Mouse (Mus musculus): ENCODE data around the gene Dnaaf2. TPM values are rescaled to one million over a fixed set of nuclear protein-coding genes. Genes with fewer than 3 reads are reported as not detected.
A peak's percentile ranks its signal among the peaks of the same experiment; 100 is the strongest.

The Dnaaf2 gene
- total RNA-seq, 2 experiments from 2014 or later, result 0.38 to 0.64 TPM

DNA sequence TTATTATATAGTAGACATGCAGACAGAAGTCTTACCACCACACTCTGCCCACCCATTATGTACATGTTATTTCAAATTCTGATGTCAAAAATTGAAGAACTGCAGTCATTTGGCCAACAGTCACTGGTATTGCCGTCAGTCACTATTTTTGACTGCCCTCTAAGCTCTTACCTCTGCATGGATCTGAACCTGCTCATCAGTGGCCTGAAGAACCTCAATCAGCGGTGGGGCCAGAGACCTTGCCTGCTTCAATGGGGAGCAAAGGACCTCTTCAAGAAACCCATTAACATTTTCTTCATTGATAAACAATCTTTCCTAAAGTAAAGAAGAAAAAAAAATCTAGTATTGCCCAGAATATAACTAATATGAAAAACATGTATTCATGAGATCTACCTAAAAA lies 5.6 kb downstream of the Dnaaf2 start:
- Histone ChIP-seq H3K4me3 (no peak overlapping the region), H3K27ac (no peak overlapping the region)
- DNase-seq, result no peak
- intact Hi-C loops (cut with DNase I), result loop anchor here (10.0 kb wide), 1 partner anchor 382 kb away; no protein-coding TSS in a partner anchor
- TF ChIP-seq CTCF (IDR thresholded peaks at IDR 0.05), result no peak

DNA sequence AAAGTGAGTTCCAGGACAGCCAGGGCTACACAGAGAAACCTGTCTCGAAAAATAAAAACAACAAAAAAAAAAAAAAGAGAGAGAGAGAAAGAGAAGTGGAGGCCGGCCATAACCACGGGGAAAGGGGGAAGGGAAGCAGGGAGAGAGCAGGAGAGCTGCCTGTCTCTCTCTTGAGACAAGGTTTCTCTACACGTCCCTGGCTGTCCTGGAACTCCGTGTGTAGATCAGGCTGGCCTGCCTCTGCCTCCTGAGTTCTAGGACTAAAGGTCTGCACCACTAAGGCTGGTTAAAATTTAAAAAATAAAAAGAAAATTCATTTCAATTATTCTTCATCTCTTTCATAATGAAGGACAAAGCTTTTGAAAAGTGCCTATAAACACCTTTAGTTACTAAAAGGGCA lies 6.8 kb downstream of the Dnaaf2 start:
- intact Hi-C loops (cut with DNase I), result loop anchor here (10.0 kb wide), 1 partner anchor 383 kb away; no protein-coding TSS in a partner anchor
- no peak for TF ChIP-seq CTCF (IDR thresholded peaks at IDR 0.05)
- Histone ChIP-seq H3K27ac (no peak overlapping the region), H3K4me3 (no peak overlapping the region)
- no peak for DNase-seq

DNA sequence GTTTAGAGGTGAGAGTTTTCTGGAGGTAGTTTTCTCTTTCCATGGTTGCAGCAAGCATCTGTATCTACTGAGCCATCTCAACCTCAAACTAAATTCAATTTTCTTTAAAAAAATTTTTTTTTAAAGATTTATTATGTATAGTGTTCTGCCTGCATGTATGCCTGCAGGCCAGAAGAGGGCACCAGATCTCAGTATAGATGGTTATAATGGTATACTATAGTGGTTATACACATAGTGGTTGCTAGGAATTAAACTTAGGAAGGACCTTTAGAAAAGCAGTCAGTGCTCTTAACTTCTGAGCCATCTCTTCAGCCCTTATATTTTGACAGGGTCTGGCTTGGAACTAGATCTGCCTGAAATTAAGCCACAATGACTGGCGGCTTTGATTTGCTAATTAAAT lies 7.7 kb downstream of the Dnaaf2 start:
- Histone ChIP-seq H3K4me3 (no peak overlapping the region), H3K27ac (no peak overlapping the region)
- DNase-seq, result no peak
- intact Hi-C loops (cut with DNase I), result loop anchor here (10.0 kb wide), 1 partner anchor 384 kb away; no protein-coding TSS in a partner anchor
- peak; percentile 65 for TF ChIP-seq CTCF (IDR thresholded peaks at IDR 0.05)

DNA sequence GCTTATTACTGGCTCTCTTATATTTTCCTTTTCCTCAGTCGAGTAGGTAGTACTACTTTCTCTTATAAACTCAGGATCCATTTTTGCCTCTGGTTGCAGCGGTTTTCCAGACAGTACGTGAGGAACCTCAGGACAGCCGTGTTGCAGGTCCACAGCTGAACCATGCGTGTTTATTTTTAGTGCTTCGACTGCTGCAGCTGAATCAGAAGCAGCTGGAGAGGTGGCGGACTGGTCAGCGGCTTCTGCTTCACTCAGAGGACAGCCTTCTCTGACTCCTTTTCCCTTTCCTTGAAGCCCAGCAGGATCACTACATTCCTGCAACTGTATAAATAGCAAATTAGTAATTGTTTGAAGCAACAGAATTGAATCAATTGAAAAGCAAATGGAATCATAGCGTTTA lies 8.2 kb downstream of the Dnaaf2 start:
- no peak for DNase-seq
- TF ChIP-seq CTCF (IDR thresholded peaks at IDR 0.05), result no peak
- Histone ChIP-seq H3K27ac (no peak overlapping the region), H3K4me3 (no peak overlapping the region)
- intact Hi-C loops (cut with DNase I), result loop anchor here (10.0 kb wide), 1 partner anchor 385 kb away; no protein-coding TSS in a partner anchor

DNA sequence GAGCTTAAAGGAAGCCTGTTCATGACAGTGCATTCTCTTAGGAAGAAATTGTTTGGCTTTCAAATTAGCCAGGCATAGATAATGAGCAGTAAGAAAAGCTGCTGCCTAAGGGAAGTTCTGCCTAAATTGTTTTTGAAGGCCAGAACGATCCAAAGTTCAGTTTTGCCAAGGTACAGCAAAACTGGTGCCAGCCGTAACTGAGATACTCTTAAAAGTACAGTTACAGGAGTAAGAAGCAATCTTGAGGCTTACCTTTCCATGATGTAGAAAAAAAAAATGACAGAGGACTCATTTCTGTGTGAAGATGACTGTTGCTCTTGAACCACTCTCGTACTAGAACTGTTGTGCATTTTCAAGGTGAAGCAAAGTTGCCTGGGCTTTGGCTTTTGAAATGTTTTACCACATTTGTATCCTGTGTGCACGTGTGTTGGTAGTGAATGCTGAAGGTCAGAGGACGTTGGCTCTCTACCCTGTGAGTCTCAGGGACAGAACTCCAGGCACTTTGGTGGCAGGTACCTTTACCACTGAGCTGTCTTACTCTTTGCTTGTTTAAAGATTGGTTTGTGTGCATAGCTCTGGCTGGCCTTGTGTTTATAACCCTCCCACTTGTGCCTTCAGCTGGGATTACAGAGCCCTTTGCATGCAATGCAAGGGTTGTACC lies 11.3 kb downstream of the Dnaaf2 start:
- no peak for DNase-seq
- intact Hi-C loops (cut with DNase I), result no loop called here
- no peak for TF ChIP-seq CTCF (IDR thresholded peaks at IDR 0.05)
- Histone ChIP-seq H3K27ac (no peak overlapping the region), H3K4me3 (no peak overlapping the region)

DNA sequence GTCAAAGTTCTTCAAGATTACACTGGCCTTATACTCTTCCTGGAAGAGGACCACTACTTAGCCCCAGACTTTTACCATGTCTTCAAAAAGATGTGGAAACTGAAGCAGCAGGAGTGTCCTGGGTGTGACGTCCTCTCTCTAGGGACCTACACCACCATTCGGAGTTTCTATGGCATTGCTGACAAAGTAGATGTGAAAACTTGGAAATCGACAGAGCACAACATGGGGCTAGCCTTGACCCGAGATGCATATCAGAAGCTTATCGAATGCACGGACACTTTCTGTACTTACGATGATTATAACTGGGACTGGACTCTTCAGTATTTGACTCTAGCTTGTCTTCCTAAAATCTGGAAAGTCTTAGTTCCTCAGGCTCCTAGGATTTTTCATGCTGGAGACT lies 12.9 kb downstream of the Dnaaf2 start:
- peak overlapping the region; percentile 95; the same call in 1 of the 2 replicates for H3K27ac ChIP-seq

DNA sequence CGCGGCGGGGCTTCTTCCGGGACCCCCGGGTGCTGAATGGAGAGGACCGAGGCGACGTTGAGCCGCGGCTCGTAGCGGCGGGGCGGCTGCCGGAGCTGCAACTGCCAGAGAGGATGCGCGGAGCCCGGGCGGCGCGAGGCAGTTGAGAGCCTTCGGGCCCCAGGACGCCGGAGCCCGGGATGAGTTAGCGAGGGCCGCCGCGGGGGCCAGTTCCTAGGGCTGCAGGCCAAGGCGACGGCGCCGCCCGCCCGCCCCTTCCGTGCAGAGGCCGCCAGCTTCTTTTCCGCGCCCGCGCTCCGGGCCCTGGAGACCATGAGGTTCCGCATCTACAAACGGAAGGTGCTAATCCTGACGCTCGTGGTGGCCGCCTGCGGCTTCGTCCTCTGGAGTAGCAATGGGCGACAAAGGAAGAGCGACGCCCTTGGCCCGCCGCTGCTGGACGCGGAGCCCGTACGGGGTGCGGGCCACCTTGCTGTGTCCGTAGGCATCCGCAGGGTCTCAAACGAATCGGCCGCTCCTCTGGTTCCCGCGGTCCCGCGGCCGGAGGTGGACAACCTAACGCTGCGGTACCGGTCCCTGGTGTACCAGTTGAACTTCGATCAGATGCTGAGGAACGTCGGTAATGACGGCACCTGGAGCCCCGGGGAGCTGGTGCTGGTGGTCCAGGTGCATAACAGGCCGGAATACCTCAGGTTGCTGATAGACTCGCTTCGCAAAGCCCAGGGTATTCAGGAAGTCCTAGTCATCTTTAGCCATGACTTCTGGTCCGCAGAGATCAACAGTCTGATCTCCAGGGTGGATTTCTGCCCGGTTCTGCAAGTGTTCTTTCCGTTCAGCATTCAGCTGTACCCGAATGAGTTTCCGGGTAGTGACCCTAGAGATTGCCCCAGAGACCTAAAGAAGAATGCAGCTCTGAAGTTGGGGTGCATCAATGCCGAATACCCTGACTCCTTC lies 13.6 kb downstream of the Dnaaf2 start:
- intact Hi-C loops (cut with DNase I), result no loop called here
- DNase-seq, result peak; percentile 75
- Histone ChIP-seq H3K4me3 (peak overlapping the region; percentile 99), H3K27ac (peak overlapping the region; percentile 95)
- TF ChIP-seq CTCF (IDR thresholded peaks at IDR 0.05), result no peak

More for the DNA sequence above, 12.9 kb downstream of the Dnaaf2 start:
- intact Hi-C loops (cut with DNase I), result no loop called here
- no peak for DNase-seq
- TF ChIP-seq CTCF (IDR thresholded peaks at IDR 0.05), result no peak
- H3K4me3 ChIP-seq, result peak overlapping the region; percentile 99

DNA sequence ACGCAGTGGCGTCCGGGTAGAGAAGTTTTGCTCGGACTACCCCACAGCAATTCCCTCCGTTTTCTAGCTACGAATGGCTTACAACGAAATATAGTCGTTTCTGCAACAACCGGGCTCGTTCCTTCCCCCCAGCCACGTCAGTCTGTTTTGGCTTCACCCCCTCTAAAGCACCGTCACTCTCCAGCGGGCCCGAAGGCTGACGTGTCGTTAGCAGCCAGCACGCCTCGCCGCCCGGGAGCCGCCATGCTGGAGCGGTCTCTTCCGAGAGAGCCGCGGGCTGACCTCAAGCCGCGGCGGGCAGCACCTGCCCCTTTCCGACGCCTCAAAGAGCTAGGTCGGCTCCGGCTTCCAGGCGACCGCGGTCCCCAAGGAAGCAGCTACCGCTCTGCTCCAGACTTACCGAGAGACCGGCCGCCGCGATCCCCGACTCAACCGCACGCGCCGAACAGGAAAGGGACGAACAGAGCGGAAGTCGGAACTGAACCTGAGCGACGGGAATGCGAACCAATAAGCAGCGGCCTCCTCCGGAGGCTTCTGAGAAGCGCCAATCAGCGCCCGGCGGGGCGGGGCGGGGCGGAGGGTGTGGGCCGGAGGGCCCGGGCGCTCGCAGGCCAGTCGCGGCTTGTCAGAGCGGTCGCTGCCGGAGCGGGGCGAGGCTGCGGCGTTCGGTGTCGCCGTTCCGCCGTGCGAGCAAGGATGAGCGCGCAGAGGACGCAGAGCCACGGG lies 14.5 kb downstream of the Dnaaf2 start, which contains the start of the genes Rpl36al and Mgat2:
TSS of gene Rpl36al (minus strand) at position 501 of the 726 bp plus-strand sequence.
TSS of gene Mgat2 (plus strand) at position 575 of the 726 bp plus-strand sequence.
- TF ChIP-seq CTCF (IDR thresholded peaks at IDR 0.05), result no peak
- peak; percentile 99 for DNase-seq
- H3K4me3 ChIP-seq, result peak within 1 kb of the TSS; percentile 99
- intact Hi-C loops (cut with DNase I), result no loop called here
- H3K27ac ChIP-seq, result peak within 1 kb of the TSS; percentile 95

DNA sequence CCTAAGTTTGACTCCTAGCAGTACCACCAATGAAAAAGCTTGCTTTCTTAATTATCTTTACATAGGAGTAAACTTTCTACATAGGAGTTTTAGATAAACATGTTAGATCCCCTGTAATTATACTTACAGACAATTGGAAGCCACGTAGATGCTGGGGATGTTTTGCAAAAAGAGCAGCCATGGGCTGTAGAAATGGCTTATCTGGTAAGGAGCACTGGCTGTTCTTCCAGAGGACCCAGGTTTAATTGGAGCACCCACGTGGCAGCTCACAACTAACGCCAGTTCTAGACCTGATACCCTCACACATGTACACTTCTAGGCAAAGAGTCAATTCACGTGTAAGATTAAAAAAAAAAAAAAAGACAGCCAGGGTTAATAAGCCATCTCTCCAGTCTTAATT lies 16.4 kb downstream of the Dnaaf2 start:
- intact Hi-C loops (cut with DNase I), result no loop called here
- H3K27ac ChIP-seq, result no peak overlapping the region
- no peak overlapping the region for H3K4me3 ChIP-seq
- DNase-seq, result no peak
- no peak for TF ChIP-seq CTCF (IDR thresholded peaks at IDR 0.05)

DNA sequence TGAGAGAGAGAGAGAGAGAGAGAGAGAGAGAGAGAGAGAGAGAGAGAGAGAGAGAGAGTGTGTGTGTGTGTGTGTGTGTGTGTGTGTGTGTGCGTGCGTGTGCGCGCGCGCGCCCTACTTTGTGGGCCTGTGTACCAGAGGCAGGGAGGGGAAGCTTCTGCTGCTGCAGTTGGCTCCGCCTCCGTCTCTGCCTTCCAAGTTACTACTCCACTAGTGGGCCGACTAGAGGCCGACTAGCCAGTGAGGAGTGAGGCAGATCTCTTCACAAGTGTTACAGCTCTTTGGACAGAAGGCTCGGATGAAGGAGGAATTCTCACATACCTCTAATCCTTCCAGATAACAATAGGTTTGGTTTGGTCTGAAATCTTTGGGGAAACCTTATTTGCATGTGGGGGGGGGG lies 18.9 kb downstream of the Dnaaf2 start:
- Histone ChIP-seq H3K27ac (no peak overlapping the region), H3K4me3 (no peak overlapping the region)
- no peak for DNase-seq
- intact Hi-C loops (cut with DNase I), result no loop called here
- no peak for TF ChIP-seq CTCF (IDR thresholded peaks at IDR 0.05)

DNA sequence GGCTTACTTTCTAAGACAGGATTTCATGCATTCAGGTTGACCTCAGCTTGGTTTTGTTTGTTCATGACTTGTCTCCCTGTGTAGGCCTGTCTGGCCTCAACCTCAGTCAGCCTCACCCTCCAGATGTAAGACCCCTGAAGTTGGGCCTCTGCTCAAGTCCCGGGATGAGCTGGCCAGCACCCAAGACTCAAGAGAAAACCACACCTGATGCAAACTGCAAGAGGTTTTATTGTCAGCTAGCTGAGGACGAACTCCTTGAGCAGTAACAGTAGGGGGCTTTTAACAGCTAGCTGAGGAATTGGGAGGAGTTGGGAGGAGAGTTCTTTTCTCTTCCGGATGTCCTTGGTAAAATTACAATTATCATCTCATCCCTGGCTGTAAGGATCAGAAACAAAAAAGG lies 20.7 kb downstream of the Dnaaf2 start:
- intact Hi-C loops (cut with DNase I), result no loop called here
- DNase-seq, result no peak
- H3K4me3 ChIP-seq, result no peak overlapping the region
- TF ChIP-seq CTCF (IDR thresholded peaks at IDR 0.05), result no peak
- H3K27ac ChIP-seq, result no peak overlapping the region

DNA sequence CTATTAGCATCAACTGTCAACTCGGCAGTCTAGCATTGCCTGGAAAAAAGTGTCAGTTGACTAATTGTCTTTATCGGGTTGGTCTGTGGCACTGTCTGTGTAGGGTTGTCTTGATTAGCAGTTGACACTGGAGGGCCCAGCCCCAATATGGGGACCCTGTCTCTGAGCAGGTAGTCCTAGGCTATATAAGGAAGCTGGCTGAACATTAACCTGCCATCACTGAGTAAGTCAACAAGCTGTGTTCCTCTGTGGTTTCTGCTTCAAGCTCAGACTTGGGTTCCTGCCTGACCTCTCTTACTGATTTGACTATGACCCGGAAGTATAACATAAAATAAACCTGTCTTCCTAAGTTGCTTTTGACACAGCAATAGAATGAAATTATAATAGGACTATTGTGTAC lies 22.3 kb downstream of the Dnaaf2 start:
- intact Hi-C loops (cut with DNase I), result no loop called here
- H3K27ac ChIP-seq, result no peak overlapping the region
- no peak for TF ChIP-seq CTCF (IDR thresholded peaks at IDR 0.05)
- no peak overlapping the region for H3K4me3 ChIP-seq
- no peak for DNase-seq
